Mouse (Mus musculus) right cerebral cortex, postnatal 36 days (tissue): ENCODE measurements around the gene Methig1.

Source experiments
- DNase-seq, 2 experiments: peaks; one replicate each; pipeline ENCODE4 v3.0.0; 2022; ENCODE audit warnings: low spot score in 2 of 2, mixed read lengths in 1 of 2

Methig1 gene

GRCm38 (mm10) chr15:100423916-100424315, 71.0 kb downstream of the Methig1 start:
- no peak for DNase-seq

- no peak for DNase-seq
Observed at GRCm38 (mm10) chr15:100424396-100425122, 71.6 kb downstream of the Methig1 start, which contains the start of gene Slc11a2. Gene Slc11a2, minus strand, starts transcription at chr15:100425072.

DNA sequence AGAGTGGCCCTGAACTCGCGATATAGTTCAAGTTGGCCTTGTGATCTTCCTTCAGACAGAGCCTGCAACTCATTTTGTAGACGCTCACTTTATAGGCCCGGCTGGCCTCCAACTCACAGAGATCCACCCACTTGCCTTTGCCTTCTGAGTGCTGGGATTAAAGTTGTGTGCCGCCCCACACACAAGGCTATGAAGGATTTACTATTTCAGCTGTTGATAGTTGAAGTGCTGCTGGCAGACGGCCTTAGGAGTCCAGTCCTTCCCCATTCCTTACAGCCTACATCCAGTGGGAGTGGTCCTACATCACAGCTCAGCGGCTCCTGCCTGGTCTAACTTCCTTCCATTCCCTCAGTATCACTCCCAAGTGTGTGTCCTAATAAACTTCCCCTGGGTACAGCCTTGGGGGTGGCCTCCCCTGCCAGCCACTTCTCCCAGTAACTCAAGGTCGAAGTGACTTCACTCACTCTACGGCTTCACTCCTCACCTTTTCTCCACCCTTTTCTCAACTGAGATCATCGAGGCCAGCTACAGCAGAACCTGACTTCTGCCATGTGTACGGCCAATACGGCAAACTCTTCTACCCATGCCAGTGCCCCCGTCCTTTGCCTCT, 75.5 kb downstream of the Methig1 start:
- DNase-seq = no peak

- no peak for DNase-seq
Observed at GRCm38 (mm10) chr15:100429959-100430565, 77.1 kb downstream of the Methig1 start.

DNA sequence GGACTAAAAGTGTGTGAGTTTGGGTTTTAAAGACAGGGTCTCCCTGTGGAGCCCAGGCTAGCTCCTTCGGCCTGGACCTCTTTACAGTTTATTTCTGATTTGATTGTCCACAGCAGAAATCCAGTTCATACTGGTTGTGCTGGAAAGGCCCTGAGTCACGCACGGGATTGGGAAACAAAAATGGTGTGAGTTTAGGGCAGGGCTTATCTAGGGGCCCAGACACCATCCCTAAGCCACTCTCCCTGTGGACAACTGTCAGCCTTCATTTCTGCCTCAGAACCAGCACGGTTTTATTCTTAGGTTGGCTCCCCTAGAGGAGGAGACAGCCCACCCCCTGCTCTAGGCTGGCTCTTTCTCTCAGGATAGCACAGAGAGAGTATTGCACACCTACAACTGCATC, 80.3 kb downstream of the Methig1 start:
- no peak for DNase-seq
